Mouse (Mus musculus): Measurements from ENCODE around the gene Pcsk2. TPM values are rescaled to one million over a fixed set of nuclear protein-coding genes. Genes with fewer than 3 reads are reported as not detected.

The Pcsk2 gene
- polyA plus RNA-seq, 1 experiment, result 0.79 TPM

DNA sequence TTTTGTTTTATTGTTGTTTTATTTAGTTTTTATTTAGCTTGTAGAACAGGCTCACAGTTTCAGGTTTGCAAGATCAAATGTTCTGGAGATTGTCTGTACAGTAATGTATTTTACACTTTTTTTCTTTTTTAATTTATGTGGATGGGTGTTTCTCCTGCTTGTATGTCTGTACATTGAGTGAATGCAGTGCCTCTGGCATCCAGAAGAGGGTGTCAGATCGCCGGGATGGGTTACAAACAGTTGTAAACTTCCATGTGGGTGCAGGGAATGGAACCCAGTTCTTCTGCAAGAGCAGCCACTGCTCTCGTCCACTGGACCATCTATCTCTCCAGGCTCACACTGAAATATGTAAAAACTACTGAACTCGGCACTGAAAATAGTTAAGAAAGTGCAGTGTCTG lies 169.2 kb downstream of the Pcsk2 start:
- 57% methylated on average over 4 of the region's 4 CpGs for WGBS
- DNase-seq (ENCODE audit: low read depth, low spot score), result no peak

DNA sequence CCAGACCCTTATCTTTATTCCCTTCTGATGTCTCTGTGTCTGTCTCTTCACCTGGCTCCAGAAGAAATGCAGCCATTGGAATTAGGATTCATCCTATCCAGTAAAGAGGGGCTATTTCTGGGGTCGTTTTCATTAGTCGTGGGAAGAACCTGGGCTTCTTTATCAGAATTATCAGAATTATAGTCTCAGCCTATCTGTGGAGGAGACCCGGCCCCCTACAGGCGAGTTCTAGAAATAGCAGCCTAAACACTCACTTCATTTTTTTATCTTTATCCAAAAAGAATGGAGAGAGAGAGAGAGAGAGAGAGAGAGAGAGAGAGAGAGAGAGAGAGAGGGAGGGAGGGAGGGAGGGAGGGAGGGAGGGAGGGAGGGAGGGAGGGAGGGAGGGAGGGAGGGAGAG lies 177.3 kb downstream of the Pcsk2 start:
- no peak for DNase-seq (ENCODE audit: low read depth, low spot score)
- WGBS, result 11% methylated on average over 4 of the region's 4 CpGs

DNA sequence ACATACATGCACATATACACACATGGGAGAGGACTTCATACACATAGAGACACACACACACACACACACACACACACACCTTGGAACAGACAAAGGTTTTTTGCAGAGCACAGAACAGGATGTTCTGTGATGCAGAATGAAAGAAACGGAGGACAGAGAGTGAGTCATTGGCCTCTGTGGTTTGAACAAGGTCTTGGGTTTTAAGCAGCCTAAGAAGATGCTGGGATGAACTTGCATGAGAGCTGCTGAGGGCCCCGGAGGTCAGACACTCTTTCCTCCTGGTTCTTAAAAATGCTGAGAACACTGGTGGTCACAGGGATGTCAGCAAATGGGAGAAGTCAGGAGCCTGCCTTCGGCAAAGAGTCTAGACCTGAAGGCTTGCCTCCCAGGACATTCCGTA lies 178.1 kb downstream of the Pcsk2 start:
- WGBS, result 84% methylated on average over 4 of the region's 4 CpGs
- DNase-seq (ENCODE audit: low read depth, low spot score), result no peak

DNA sequence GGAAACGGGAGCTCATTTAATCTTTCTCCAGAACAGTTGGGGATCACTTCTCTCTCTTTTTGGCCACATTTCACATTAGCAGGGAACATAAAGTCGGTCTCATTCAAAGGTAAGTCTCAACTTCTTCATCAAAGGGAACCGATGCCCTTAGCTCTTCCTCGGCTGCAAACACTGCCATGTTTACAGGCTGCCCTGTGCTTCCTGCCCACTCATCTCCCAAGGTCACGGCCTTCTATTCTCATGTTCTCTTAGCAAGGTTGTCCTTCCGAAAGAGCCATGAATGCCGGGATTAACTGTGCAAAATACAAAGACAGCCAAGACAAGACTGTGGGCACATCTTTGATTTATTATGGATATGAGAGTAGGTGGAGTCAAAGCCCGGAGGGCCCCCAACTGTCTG lies 178.8 kb downstream of the Pcsk2 start:
- WGBS, result 77% methylated on average over 8 of the region's 8 CpGs
- no peak for DNase-seq (ENCODE audit: low read depth, low spot score)

DNA sequence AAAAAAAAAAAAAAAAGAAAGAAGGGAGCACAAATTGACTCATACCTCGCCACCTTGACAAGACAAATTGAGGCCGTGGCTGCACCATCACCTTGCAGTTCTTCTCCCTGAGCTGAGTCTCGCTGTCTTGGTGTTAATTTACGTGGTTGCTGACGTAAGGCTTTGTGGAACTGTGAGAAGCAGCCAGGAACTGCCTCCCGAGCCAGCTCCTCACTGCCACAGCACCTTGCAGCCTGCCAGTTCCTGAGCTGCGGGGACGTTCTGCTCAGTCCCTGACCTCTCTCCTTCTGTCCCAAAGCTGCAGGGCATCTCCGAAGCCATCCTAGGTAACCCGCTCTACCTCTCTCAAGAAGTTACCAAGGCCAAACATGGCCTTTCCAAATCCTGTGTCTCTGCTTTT lies 186.5 kb downstream of the Pcsk2 start:
- WGBS, result 76% methylated on average over 10 of the region's 10 CpGs
- no peak for DNase-seq (ENCODE audit: low read depth, low spot score)

DNA sequence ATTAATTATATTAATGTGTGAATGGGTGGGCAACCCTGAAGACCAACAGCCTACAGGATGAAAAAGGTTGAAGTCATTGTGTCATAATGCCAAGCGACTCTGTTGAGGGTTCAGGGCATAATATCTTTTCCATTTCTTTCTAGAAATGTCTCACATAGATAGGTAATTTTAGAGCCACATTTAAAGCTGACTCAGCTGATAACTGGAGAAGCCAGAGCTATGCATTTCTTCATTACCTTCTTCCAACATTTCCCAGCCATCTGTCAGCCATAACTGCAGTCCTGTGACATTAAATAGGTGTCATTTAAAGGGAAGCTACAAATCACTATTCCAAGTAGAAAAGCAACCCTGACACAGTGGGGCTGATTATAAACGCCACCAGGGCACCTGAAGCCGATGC lies 189.5 kb downstream of the Pcsk2 start:
- DNase-seq (ENCODE audit: low read depth, low spot score), result no peak
- 81% methylated on average over 3 of the region's 3 CpGs for WGBS

DNA sequence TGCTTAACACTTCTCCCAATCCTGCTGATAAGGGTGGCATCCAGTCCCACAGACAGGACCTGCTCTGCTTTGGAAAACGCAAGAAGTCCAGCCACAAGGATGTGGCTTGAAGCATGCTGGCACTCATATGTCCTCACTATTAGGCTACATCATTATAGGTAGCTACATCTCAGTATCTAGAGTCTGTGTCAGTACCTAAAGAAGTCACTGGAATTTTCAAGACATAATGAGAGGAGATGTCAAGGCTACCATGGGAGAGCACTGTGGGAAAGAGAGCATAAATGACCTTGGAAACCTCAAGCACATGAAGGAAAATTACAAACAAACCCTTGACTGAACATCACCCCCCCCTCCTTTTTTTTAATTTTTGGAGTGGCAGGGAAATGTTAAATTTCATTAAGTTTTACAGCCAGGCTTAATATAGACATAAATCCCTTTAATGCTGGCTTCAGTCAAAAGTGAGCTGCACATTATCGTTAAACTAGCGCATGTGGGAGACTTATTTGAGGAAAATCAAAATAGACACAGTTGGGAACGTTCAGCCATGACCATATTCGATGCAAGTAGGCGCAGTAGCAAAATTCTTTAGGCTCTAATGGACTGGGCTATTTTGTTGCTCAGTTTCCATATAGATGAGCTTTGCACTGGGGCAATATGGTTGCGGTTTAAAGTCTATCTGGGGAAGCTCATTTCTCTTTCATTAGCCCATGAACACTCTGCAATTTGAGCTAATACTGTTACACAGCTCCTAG lies 193.7 kb downstream of the Pcsk2 start:
- 82% methylated on average over 7 of the region's 7 CpGs for WGBS

DNA sequence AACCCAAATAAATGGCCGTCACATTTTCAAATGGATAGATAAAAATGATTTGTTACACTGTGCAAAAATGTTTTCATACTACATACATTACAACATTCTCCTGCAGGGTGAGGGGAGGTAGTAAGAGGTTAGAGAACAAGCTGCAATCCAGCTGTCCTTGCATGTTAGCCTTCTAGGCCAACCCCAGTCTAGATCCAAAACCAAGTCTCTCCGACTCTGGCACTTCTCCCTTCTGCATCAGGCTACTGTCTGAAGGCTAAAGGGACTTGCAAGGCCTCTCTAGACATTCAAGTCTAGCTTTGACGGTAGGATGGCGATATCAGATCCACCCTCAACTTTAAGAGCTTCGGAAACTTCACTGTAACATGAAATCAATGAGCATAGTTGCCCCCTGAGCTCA lies 196.5 kb downstream of the Pcsk2 start:
- WGBS, result 77% methylated on average over 5 of the region's 5 CpGs
- no peak for DNase-seq (ENCODE audit: low read depth, low spot score)

More for the DNA sequence above, 193.7 kb downstream of the Pcsk2 start:
- DNase-seq (ENCODE audit: low read depth, low spot score), result no peak

DNA sequence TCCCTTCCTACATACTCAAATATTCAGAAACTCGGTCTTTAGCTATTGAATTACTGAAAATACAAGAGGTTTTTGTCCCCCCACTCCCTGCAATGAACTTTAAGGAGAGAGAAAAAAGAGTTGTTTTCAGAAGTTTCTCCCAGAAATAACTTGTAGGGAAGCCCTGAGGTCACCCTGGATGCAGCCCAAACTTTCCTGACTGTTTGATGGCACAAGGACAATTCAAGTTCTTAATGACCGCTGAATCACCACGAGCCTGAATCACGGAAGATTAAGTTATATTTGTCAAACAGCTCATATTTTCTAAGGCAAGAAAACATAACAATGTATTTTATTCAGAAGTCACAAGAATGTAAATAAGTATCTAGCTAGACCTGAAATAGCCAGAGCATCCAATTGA lies 197.1 kb downstream of the Pcsk2 start:
- 59% methylated on average over 4 of the region's 4 CpGs for WGBS
- no peak for DNase-seq (ENCODE audit: low read depth, low spot score)

DNA sequence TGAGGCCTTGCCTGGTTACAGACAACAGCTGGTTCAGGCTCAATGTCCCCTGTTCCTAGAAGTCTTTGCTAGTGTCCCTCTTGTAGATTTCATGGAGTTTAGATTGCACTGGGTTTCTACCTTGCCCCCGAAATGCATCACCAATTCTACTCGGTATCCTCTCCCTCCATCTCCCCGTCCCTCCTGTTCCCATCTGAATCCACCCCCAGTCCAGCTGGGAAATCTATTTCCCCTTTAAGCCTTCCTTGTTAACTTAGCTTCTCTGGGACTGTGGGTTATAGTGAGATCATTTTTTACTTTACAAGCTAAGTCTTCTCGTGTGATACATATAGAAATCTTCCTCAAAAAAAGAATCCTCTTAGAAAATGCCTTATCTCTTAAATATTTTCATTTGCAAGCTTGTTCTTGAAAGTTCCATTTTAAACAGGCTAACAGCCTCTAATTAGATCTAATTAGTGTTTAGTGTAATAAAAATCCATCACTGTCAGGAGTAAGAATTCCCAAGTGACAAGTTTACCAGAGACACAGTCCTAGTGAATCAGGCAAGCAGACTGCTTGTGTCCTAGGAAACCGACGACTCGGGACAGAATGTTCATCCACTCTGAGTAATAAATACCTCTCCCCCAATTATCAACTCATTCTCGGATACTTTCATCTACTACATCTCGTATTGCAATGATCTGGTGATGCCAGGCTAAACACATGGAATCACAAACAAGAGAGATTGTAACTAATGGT lies 206.3 kb downstream of the Pcsk2 start:
- no peak for DNase-seq (ENCODE audit: low read depth, low spot score)
- 33% methylated on average over 9 of the region's 9 CpGs for WGBS

DNA sequence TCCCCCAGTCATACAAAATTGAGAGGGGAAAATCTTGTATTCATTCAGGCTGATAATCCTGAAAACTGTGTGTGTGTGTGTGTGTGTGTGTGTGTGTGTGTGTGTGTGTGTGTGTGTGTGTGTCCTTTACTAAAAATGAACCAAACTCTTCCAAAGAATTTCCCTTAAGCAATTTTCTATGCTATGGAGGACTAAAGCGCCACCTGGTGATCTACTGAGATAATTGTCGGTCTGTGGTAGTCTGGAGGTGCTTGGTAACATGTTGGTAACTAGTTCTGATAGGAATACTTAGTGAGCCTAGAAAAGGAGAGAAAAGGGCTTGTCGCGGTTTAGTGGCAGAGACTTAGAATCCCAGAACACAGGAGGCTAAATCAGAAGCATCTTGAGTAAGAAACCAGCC lies 230.5 kb downstream of the Pcsk2 start:
- WGBS, result 8% methylated on average over 4 of the region's 4 CpGs
- no peak for DNase-seq (ENCODE audit: low read depth, low spot score)

DNA sequence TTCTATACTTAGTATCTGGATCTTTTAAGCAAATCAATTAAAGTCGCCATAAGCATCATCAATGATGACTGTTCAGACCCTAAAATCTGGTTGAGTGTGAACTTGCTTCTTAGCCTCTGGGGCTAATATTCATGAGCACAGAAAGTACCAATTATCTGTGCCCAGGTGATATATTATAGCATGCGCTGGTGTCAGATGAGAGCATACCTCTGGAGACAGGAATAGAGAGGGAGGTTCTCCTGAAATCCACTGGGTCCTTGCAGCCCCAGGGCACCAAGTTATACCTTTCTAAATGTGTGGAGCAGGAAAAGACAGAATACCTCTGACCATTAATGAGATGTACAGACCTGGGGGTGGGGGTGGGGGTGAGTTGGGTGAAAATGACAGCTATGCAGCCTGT lies 234.4 kb downstream of the Pcsk2 start:
- 78% methylated on average over 2 of the region's 2 CpGs for WGBS
- DNase-seq (ENCODE audit: low read depth, low spot score), result no peak

DNA sequence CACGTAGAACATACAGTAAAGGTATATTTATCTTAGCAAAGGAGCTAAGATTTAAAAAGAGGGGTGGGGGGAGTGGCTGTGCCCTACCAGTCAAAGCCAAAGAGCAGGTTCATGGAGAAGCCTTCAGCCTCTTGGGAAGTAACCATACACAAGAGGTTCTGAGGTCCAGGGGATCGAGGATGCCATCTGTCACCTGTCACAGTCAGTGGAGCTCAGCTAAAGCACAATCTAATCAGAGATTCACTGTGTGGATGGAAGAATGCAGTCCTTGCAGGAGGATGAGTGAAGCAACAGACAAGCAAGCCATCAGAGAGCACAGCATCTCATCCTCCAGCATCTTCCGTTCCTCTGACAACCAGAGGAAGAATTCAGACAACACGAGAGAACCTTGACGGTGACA lies 244.0 kb downstream of the Pcsk2 start:
- 83% methylated on average over 5 of the region's 5 CpGs for WGBS
- DNase-seq (ENCODE audit: low read depth, low spot score), result no peak

DNA sequence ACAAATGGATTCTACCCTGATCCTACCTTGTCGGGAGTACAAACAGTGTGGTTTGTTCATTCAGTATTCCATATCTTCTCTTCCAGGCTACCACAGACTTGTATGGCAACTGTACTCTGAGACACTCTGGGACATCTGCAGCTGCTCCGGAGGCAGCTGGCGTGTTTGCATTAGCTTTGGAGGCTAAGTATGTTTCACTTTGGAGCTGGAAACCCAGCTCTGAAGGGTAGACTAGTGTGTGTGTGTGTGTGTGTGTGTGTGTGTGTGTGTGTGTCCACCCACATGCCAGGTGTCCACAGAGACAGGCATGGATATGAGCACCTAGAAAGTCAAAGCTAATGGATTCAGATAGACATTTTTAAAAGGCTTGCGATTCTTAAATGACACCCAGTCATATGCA lies 249.9 kb downstream of the Pcsk2 start:
- 81% methylated on average over 4 of the region's 4 CpGs for WGBS
- no peak for DNase-seq (ENCODE audit: low read depth, low spot score)

DNA sequence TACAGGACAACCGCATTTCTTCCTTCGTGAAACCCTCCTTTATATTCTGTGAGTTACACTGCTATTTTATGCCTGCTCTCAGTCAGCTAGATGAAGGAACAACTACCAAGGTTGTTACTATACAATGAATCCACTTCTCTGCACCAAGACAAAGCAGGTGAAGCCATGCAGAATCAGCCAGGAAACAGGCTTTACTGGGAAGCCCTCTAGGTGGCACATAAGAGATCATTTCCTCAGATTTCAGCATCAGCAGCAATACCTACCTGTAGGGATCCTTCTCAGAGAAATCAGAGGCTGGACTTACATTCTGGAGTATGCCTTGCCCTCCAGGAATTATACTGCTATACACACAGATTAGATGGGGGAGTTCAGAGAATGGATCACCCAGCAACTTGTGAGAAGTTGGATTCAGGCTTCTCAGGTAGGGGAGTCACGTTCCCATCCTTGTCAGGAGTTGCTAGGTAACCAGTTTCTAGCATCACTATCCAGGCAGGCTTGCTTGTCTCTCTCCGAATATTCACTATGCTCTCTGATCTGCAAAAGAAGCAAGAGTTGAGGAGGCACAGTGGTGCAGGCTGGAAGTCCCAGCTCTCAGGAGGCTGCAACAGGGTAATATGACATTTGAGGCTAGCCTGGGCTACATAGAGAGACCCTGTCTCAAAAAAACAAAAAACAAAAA lies 250.5 kb downstream of the Pcsk2 start:
- WGBS, result 71% methylated on average over 4 of the region's 4 CpGs
- no peak for DNase-seq (ENCODE audit: low read depth, low spot score)

DNA sequence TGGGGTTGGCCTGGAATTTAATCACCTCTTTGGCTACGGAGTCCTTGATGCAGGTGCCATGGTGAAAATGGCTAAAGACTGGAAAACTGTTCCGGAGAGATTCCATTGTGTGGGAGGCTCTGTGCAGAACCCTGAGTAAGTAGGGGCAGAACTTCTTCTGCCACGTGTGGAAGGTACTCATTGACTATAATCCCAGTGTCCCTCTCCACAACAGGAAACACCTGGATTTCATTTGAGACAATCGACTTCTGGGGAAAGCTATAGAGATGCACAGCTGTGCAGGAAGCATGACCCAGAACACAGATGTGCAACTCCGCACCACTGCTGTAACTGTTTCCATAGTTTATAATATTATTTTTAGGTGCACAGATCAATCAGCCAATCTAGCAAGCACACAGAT lies 255.1 kb downstream of the Pcsk2 start:
- no peak for DNase-seq (ENCODE audit: low read depth, low spot score)
- 74% methylated on average over 5 of the region's 5 CpGs for WGBS

DNA sequence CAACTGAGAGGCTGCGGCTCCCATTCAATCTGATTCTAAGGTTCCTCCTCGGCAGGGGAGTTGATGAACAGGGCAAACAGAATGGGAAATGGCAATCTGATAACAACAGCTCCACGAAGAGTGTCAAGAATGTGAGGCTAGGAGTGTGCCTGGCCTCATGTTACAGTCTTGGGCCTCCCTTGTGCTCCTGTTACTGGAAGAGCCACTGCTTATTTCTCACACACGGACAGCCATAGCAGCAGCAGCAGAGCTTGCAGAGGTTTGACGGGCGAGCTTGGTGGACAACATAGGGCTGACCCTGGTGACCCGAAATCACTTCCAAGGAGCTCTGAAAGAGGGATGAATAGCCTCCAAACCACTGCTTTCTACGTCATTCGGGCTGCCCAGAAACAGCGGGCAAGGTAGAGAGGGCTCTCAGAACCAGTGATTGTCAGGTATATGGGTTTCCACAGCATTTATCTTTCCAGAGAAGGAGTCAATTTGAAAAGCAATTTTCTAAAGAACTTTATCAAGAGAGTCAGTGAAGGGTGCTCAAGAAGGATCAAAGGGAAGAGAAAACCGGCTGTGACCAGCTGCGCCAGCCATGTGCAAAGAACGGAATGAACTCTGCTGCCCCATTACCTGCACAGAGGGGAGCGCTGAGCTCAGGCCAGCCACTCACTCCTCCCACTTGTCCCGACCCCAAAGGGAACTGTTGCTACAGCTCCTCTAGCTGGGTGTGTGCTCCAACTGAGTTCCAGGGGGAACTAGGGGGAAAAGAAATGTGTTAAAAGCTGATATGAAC lies 260.4 kb downstream of the Pcsk2 start:
- WGBS, result 63% methylated on average over 15 of the region's 15 CpGs
- DNase-seq (ENCODE audit: low read depth, low spot score), result no peak

DNA sequence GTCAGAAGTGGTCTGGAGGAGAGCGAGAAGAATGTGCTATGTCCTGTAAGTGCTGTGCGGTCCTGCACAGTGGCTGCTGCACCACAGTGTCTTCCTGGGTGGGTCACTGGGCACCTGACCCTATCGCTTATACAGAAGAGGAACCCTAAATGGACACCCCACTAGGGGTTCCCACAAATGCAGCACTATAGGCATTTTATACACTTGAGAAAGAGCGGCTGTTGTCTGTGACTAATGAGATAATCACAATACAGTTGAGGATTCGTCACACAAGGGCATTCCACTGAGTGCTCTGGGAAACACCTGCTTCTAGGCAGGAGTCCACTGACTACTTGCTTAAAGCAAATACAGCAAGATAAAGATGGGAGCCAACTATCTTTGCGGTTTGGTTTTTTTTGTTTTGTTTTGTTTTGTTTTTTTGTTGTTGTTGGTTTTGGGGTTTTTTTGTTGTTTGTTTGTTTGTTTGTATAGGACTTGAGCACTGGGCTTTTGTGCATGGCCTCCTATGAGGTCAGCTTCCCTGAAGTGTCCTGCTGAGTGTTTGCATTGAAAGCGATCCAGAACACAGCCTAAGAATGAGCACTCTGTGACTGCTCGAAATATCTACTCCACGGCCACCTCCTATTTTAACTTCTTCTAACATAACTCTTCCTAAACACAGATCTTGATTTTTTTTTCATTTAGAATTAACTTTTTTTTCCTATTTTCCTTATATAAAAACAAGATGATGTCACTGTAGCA lies 261.1 kb downstream of the Pcsk2 start:
- WGBS, result 76% methylated on average over 9 of the region's 9 CpGs
- no peak for DNase-seq (ENCODE audit: low read depth, low spot score)

DNA sequence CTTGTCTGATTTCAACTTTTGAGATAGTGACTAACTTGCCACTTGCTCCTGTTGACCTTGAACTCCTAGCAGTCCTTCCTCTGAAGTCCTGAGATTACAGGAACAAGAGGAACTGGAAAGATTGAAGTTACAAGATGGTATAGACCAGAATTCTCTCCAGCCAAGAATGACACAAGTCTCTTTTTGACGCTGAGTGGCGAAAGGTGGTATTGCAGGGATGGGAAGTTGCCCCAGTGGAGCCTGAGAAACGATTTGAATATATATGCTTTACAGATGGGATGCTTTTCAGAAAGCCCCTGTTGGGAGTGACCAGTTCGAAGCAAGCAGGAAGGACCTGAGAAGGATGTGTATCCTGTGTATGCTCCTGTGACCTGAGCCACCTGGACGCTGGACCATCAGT lies 262.8 kb downstream of the Pcsk2 start:
- WGBS, result 63% methylated on average over 5 of the region's 5 CpGs
- DNase-seq (ENCODE audit: low read depth, low spot score), result no peak
